Mouse (Mus musculus): Measurements from ENCODE around the gene Guca1a. TPM values are rescaled to one million over a fixed set of nuclear protein-coding genes. Genes with fewer than 3 reads are reported as not detected.
"Not testable (repeated sequence)": the region's sequence is repeated elsewhere in the genome, so short reads cannot be mapped to it uniquely, and the experiment has no call there.

The Guca1a gene
- total RNA-seq, 2 experiments from 2014 or later = 0.66 to 1.6 TPM

- DNase-seq = not testable (repeated sequence)
Observed at GRCm38 (mm10) chr17:47409897-47410861, 9.8 kb upstream of the Guca1a start.

DNA sequence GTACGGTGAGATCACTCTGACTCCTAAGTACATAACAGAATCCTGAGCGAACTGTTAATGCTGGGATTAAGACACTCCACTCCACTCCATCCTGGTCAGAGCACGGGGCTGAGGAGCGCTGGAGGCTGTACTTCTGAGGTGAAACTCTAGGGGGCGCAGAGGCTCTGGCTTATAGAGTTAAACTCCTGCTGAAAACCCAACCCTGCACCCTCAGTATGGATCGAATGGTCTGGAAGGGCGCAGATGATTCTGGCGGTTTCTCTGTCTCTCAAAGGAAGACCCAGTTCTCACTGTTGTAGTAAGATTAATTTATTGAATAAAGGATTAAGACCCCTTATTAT lies 8.1 kb upstream of the Guca1a start:
- peak; percentile 69 for DNase-seq

DNA sequence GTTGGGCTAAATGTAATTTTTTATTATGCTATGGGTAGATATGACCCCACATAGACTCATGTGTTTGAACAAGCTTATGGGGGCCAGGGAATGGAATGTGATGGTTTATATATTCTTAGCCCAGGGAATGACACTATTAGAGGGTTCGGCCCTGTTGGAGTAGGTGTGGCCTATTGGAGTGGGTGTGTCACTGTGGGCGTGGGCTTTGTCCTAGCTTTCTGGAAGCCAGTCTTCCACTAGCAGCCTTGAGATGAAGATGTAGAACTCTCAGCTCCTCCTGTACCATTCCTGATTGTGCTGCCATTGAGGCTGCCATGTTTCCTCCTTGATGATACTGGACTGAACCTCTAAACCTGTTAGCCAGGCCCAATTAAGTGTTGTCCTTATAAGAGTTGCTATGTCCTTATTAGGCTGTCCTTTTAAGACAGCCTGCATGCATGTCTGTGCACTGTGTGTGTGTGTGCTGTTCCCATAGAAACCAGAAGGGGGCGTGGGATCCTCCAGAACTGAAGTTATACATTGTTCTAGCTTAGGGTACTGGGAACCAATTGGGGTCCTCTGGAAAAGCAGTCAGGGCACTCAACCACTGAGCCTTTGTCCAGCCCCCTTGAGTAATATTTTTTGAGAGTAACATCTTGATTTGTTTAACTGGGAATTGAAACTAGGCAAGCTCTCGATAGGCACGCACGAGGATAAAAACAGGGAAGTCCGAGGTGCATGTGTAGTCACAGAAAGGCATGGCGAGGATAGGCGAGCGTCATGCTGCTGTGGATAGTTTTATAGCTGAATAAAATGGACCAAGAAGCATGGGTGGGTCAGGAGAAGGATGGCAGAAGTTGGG lies 7.6 kb upstream of the Guca1a start:
- DNase-seq = no peak

DNA sequence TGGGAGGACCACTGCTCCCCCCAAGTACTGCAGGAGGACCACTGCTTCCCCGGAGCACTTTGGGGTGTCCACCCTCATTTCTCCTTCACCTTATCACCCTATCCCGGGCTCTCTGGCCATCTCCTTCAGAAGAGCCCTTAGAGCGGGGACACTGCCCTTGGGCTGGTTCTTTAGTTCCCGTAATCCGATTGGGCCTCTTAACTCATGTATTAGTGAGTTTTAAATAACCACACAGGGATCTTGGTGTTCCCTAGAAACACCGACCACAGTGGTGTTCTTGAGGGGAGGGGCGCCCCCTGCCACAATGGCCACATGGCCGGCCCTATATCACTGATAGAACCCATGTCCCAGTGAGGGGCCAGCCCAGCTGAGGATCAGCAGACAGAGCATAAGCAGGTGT lies 1.3 kb downstream of the Guca1a start:
- DNase-seq = no peak

- DNase-seq = peak; percentile 51
Observed at GRCm38 (mm10) chr17:47395376-47395913, 4.9 kb downstream of the Guca1a start.

- peak; percentile 17 for DNase-seq
Observed at GRCm38 (mm10) chr17:47394223-47394869, 6.0 kb downstream of the Guca1a start.

GRCm38 (mm10) chr17:47386649-47387048 lies 13.7 kb downstream of the Guca1a start:
- DNase-seq = peak; percentile 54

DNA sequence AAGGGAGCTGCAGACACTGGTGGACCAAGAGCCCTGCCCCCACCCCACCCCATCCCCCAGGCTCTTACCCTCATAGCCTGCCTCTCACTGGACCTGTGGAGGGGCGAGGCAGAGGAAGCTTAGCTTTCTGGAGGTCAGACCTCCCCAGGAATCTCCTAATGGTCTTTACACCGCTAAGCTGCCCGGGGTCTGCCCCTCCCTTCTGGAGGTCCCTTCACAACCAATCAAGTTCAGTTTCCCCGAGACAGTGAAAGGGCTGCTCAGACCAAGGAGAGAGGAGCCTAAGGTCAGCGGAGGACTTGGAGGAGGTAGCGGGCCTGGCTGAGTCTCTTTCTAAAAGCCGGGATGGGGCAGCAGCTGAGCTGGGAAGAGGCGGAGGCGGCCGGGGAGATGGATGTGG lies 15.2 kb downstream of the Guca1a start, which contains the start of gene Guca1b:
Guca1b (plus strand) TSS at position 249 of the 400 bp plus-strand sequence.
- DNase-seq = no peak

DNA sequence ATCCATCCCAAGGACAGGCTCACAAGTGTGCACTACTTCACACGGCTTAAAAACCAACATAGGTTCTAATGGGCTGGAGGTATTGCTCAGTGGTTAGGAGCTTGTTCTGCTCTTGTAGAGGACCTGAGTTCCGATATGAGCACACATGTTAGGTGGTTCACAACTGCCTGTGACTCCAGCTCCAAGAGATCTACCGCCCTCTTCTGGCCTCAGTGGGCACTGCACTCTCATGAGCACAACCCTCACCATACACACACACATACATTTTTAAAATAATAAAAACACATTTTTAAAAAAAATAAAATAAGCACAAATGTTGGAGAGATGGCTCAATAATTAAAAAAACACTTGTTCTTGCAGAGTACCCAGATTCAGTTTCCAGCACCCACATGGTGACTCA lies 16.3 kb downstream of the Guca1a start:
- no peak for DNase-seq

GRCm38 (mm10) chr17:47383266-47383665 lies 17.1 kb downstream of the Guca1a start:
- no peak for DNase-seq

GRCm38 (mm10) chr17:47381917-47382316 lies 18.5 kb downstream of the Guca1a start:
- no peak for DNase-seq

- no peak for DNase-seq
Observed at GRCm38 (mm10) chr17:47378133-47378532, 22.3 kb downstream of the Guca1a start.

DNA sequence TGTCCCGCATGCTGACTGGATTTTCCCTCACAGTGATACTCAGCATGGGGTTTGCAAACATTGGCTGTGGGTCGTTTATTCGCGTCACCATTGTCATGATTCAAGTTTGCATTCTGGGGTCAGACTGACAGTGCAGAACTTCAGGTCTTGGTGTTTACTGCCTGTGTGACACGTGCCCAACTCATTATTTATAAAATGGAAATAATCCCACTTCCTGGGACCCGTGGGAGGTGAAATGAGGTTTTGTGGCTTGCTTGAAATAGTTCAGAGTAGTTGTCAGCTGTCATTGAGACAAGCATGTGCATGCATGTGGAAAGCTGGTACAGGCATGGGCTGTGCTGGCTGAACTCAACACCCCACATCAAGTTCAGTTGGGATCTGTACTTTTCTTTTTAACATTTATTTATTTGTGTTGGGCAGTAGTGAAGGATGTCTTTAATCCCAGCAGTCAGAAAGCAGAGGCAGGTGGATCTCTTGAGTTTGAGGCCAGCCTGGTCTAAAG lies 23.6 kb downstream of the Guca1a start:
- no peak for DNase-seq

DNA sequence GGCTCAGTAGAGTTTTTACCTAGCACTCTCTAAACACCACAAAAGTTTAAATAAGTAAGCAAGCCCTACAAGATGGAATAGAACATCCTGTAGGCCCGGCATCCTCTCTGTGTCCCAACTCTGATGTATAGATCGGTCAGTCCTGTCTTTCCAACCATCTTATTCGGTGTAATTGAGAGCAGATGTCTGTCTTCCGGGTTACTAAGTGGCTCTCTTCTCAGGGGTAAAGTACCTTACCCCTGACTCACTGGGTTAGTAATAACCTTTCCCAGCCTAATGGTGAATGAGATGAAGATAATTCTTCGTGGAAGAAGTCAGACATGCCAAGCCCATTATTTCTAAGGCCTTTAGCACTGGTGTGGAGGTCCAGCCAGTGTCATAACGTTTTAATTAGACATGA lies 26.4 kb downstream of the Guca1a start:
- no peak for DNase-seq

GRCm38 (mm10) chr17:47371451-47371850 lies 28.9 kb downstream of the Guca1a start:
- DNase-seq = peak; percentile 60

DNA sequence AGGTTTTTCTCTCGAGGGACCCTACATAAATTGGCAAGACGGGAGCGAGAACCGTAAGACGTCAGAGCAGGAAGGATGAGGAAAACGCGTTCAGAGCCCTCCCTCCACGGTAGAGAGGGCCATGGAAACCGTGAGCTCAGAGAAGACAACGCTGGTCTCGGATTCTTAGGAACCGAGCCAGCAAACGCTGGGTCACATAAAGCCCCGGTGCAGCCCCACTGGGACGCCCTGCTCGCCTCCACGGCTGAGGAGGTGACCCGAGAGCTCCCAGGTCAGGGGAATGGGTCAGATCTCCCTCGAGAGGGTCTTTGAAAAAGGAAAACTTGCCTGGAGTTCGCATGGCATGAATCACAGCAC lies 31.3 kb downstream of the Guca1a start:
- DNase-seq = peak; percentile 23

DNA sequence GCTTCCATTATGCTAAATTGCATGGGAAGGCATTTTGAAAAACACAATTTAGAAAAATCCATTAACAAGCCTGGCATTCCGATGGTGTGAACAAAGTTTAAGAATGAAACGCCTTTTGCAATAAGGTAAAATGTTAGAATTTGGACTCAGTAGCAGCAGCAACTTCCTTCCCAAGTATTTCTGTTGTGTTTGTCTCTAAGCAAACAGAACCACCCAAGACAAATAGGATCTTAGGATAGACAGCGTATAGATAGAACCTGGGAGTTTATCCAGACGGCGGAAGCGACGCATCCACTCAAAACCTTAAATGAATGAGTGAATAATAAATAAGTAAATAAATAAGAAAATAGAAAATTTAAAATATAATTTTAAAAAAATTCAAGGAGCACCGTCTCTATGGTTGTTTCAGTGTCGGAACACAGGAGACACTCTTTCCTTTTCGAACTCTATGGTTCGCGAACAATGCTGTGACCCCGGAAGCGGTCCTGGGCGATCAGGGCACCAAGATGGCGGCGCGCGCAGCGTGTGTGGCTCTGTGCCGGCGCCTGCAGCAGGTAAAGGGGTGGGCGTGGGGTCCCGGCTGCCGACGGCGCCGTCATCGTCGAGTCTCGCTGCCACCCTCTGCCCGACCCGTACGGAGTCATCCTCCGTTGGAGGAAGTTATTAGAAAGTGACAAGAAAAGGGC lies 31.8 kb downstream of the Guca1a start, which contains the start of gene Mrps10:
Mrps10 (plus strand) TSS at position 487 of the 686 bp plus-strand sequence.
- peak; percentile 81 for DNase-seq

GRCm38 (mm10) chr17:47361343-47361742 lies 39.0 kb downstream of the Guca1a start:
- no peak for DNase-seq

GRCm38 (mm10) chr17:47359964-47360363 lies 40.4 kb downstream of the Guca1a start:
- peak; percentile 60 for DNase-seq

GRCm38 (mm10) chr17:47349721-47350319 lies 50.6 kb downstream of the Guca1a start:
- no peak for DNase-seq
